Mouse (Mus musculus) spleen, adult 12 weeks (tissue): ENCODE data around the gene Ncbp2.
"Not testable (repeated sequence)": the region's sequence is repeated elsewhere in the genome, so short reads cannot be mapped to it uniquely, and the experiment has no call there.

Experiments
- DNase-seq: peaks from one replicate; pipeline ENCODE4 v3.0.0; 2022; ENCODE audit warnings: low spot score

The Ncbp2 gene

DNA sequence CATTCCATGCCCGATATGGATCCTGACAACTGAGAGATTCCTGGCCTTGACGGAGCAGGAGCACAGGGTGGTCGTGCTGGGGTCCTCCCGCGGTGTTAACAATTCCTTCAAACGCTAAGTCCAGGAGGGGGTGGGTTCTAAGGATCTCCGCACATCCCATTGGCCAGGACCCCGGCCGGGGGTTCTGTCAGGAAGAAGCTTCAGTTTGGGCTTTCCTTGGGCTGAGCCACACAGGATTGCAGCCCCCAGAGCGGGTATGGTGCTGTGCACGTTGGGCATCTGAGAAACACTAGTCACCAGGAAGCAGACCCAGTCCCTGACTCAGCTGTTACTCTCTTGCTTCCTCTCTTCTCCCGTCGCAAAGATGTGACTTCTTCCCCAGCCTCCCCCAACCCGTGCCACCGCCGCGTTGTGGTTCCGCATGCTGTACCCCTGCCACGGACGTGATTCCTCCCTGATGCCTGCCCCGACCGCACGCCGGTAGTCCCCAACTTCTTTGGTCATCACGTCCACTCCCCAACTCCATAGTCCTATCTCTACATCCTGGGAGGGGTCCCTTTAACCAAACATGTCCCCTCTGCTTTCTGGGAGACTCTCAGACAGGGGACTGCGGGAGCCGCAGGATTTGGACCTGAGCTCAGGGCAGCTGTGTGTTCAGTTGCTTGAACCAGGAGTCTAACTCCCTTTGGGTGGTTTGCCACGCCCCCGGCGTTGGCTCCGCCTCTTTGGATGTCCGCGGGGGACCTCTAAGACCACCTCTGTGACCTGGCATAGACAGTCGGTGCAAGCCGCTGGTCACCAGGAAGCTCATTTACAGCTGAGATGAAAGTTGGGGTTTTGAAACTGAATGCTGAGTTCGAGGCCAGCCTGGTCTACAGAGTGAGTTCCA is 13.0 kb upstream of the Ncbp2 start:
- no peak for DNase-seq

DNA sequence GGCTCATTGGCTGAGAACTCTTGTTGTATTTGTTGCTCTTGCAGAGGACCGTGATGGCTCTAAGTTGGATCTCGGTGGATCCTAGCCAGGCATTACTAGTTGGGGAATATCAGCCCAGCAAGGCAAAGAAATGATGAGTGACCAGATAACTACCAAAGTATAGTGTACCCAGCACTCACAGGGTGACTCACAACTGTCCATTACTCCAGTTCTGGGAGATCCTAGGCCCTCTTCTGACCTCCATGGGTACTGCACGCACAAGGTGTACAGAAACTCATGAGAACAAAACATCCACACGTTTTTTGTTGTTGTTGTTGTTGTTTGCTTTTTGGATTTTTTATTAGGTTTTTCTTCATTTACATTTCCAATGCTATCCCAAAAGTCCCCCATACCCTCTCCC is 11.7 kb upstream of the Ncbp2 start:
- DNase-seq: no peak

DNA sequence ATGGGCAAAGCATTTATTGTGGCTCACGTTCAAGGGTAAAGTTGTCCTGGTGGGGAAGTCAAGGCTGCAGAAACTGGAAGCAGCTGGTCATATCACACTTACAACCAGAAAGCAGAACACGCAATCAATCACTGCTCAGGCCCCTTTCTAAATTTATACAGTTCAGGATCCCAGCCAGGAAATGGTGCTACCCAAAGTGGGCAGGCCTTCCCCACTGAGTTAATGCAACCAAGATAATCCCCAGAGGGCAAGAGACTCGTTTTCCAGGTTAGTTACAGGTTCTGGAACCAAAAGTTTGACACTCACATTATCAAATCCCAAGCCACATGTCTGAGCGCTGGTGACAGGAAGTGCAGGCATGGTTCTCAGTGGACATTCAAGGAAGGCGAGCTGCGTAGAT is 9.5 kb upstream of the Ncbp2 start:
- no peak for DNase-seq

DNA sequence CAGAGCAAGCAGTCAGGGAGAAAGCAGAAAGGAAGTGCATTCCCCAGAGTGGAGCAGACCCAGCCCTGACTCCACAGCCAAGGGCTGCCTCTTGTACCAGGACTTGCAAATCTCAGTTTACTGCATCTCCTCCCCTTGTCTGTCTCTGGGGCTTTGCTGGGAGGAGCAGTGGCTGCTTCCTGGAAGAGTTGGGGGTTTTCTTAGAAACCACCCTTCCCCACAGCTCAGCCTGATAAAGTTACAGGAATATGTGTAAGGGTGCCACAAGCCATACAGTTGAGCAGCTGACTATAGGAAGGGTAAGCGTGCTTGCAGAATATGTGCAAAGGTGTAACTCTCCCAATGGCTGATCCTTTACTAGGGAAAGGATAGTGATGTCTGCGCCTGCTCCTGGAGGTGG is 7.7 kb upstream of the Ncbp2 start:
- no peak for DNase-seq

DNA sequence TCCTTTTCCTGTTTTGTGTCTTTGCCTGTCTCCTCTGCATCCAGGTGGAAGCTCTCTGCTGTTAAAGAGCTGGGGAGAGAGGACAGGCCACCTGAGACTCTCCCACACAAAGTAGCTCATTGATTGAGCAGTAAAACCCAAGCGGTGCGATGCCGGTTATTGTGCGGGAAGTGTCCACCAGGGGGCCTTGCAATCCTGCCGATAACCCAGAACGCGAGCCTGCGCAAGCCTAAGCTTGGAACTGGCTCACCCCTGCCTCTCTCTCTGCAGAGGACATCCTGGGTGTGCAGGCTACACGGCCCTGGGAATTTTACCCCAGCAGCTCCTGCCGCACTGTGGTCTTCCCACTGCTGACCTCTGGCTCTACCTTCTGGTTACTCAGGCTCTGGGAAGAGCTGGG is 4.3 kb upstream of the Ncbp2 start:
- DNase-seq: peak; percentile 62

DNA sequence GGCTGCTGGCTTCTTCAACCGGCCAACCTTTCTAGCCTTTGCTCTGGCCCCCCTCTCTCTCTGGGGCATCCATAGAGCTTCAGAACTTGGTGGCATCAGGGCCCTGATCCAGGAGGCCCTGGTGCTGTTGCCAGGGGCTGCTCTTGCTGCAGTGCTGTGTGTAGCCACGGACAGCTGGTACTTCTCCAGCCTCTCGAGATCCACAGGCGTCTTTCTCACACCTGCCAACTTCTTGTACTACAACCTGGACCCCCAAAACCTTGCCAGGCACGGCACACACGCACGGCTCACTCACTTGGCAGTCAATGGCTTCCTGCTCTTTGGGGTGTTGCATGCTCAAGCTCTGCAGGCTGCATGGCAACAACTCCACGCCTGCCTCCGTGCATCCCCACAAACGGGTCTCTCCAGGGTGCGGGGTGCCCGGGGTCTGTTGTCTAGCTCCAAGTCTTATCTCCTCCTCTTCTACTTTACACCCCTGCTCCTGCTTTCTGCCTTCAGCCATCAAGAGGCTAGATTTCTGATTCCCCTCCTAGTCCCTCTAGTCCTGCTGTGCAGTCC is 3.5 kb upstream of the Ncbp2 start:
- DNase-seq: no peak

DNA sequence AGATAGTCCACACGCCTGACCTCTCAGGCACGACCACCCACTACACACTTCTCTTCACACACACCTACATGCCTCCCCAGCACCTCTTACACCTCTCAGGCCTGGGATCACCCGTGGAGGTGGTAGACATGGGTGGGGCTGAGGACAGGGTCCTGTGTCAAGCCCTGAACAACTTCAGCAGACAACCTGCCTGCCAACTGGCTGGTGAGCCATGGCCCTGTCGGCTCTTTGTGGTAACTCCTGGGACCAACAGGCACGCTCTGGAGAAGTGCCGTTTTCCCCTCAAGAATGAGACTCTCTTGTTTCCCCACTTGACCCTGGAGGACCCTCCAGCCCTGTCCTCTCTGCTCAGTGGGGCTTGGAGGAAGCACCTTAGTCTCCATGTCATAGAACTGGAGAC is 2.9 kb upstream of the Ncbp2 start:
- DNase-seq: no peak

DNA sequence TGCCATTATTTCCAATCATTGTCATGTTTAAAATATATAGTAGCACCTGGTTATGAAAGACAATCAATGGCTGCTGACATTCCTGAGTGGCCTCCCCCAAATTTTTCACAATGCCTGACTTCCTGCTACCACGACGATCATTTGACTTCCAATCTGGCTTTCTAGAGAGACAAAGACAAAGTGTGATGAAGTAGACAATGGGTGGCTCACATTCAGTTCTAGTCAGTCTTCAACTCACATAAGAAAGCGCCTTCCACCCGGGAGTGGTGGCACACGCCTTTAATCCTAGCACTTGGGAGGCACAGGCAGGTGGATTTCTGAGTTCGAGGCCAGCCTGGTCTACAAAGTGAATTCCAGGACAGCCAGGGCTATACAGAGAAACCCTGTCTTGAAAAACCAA is 2.3 kb upstream of the Ncbp2 start:
- not testable (repeated sequence) for DNase-seq

DNA sequence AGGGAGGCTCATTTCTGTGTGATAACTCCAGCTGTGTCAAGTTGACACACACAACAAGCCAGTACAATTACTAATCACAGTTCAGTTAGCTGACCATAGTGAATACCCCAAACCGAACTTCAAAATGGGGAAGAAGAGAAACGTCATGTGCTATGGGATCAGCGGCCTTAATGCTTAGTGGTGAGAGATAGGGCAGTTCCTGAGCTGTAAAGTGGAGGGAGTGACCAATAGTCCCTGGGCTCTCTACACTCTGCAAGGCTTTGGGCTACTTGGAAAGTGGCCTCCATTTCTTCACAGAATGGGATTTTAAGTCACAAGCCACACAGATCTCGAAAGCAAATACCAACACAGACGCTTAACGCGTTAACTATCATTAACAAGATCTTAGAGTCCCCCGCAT is 980 bp upstream of the Ncbp2 start:
- DNase-seq: no peak

DNA sequence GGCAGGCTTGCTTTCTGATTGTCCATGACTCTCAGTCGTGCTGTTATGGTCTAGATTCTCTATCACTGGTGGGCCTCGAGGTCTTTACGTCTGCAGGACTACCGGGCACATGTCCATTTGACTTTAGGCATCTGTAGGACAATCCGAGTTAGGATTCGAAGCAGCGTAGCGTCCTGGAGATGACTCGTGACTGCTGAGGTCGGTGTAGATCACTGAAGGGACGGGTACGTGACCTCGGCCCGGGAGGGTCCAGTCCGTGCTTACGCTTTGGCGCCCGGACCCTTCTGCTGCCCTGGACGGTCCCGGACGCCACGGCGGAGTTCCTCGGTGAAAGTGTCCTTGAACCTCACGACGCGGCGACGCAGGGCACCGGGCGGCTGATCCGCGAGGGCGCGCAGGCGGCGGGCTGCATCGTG is 404 bp upstream of the Ncbp2 start:
- DNase-seq: no peak

DNA sequence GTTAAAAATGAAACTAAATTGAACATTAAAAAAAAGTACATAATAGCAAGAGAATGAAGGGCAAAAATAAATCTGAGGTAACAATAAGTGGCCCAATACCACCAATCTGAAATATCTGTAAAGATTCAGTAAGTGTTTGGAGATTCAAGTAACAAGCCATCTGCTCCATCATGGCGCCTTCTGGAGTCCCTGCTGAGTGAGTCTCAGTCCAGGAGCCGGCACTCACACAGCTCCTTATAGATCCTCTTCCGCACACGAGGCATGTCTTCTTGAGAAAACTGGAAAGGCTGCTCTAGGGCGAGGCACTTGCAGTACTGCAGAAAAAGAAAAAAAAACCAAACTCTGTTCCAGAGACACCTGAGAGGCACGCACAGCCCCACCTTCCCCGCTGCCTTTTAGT is 14.9 kb downstream of the Ncbp2 start:
- DNase-seq: no peak

DNA sequence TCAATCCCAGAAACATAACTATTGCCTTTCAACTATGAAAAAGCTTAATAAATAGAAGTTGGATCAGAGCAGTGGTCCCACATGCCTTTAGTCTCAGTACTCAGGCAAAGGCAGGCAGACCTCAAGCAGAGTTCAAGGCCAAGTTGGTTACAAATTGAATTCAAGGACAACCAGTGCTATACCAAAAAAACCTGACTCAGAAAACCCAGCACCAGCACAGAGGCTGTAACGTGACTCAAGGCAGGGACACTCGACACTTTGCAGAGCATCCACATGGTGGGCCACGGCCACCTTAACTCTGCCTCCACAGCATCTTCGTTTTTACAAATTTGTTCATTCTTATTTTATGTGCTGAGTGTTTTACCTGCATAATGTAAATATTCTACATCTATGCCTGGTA is 26.9 kb downstream of the Ncbp2 start:
- no peak for DNase-seq

DNA sequence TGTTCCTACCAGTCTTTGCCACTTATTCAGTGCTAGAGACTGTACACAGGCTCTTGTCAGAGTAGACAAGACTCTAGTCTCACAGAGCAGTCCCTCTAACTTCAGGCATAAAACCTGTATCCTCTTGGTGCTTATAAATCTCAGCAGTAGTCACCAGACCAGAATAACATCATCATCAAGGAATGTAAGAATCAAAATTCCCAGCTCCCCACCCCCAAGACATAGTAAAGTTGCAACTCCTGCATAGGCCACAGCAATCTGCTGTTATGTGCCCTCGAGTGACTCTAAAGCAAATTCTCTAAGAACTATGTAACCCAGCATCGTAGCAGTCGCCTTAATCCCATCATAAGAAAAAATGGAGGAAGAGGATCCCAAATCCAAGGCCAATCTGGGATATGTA is 31.2 kb downstream of the Ncbp2 start:
- DNase-seq: no peak

DNA sequence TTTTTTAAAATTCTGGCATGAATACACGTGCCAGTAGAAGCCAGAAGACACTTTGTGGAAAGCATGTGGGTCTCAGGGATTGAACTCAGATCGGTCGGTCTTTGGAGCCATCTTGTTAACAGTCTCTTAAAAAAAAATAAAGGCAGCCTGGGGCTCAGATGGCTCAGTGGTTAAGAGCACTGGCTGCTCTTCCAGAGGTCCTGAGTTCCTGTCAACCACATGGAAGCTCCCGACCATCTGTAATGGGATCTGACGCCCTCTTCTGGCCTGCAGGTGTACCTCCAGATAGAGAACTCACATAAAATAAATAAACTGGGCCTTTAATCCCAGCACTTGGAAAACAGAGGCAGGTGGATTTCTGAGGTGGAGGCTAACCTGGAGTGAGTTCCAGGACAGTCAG is 32.6 kb downstream of the Ncbp2 start:
- no peak for DNase-seq

DNA sequence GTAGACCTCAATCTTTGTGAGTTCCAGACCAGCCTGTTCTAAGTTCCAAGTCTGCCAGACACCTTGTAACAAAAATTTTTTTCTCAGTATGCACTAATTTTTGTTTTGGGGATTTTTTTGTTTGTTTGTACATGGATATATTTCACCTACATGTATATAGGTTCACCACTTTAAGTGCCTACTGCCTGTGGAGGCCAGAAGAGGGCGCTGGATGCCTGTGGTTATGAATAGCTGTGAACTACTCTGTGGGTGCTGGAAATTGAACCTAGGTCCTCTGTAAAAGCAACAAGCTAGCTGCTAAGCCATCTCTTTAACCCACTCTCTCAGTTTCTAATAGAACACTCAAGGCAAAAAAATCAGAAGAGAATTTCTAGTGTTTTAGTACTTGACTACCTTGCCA is 43.7 kb downstream of the Ncbp2 start:
- no peak for DNase-seq

DNA sequence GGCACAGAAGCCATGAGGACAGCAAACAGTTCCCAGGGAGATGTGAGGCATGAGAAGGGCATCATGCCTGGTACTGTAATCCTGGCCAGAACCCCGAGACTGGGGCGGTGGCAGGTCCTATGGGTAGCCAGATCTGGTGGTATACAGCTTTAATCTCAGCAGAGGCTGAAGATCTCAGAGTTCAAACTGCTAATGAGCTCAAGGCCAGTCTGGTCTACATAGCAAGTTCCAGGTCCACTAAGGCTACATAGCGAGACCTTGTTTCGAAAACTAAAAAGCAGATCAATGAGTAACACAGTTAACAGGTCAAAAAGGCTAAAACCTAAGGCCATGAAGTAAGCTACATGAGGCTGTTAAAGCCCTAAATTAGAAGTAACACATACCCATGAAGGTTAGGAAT is 44.9 kb downstream of the Ncbp2 start:
- DNase-seq: no peak

DNA sequence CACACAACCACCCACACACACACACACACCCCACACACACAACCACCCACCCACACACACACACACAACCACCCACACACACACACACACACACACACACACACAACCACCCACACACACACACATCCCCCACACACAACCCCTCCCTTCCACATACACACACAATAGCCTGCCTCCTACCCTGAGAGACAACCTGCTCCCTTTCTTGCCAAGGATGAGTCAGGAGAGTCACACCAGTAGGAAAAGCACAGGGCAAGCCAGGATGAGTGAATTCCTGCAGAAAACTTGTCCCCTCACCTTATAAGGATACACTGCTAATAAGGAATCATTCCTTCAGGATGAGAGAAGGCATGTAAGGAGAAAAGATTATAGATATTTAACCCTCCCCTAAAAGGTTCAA is 45.6 kb downstream of the Ncbp2 start:
- no peak for DNase-seq

DNA sequence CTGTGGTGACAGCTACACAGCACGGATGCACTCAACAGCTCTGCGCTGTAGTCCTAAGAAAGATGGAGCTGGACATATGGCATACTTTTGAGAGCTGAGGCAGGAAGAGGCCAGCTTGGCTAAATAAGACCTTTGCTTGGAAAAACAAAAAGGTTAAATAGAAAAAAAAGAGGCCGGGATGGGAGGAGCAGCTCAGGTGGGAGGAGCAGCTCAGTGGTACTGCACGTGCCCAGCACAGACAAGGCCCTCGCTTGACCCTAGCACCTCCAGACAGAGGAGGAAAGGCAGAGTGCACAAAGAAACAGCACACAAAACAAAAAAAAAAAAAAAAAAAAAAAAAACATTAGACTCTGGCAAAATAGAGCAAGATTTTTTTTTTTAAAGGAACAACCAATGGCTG is 48.1 kb downstream of the Ncbp2 start:
- DNase-seq: no peak

DNA sequence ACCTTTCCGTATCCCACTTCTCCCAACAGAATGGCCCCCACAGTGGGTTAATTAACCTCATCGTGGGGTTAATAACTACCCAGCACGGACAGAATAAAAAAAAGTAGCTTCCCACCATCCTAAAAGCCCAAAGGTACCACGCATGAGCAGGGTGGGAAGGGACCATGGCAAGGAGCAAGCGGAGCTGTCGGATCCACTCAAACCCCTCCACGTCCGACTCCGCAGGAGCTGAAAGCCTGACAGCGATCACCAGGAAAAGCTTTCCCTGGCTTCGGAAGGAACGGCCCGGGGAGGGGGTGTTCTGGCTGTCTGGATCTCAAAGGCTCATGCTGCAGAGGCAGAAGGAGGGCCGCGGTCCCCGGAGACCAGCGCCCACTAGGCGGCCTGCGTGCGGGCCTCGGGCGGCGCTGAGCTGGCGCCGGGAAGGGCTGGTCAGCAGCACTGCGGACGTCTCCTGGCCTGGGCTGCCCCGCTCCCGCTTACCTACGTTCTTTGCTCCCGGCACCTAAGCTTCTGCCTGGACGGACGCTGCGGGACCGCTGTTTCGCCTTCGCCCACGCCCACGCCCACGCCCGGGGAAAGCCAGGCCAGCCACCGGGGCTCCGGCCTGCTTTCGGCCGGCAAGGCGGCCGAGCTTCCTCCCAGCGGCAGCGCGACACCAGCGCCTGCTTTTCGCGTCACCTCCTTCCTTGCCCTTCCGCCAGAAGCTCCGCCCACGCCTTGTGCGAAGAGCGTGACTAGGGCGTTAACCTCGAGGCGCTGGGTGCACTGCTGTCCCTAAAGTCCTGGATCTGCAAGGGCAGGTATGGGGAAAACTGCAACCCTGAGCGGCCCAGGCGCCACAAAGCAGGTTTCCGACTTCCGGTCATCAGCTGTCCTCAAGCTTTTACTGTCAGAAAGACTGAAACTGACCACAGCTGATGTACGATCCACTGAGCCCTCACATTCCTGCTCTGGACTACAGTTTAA is 54.5 kb downstream of the Ncbp2 start, which contains the start of gene Senp5:
Gene Senp5, minus strand, starts transcription at position 779 of the 969 bp plus-strand sequence.
- peak; percentile 82 for DNase-seq

DNA sequence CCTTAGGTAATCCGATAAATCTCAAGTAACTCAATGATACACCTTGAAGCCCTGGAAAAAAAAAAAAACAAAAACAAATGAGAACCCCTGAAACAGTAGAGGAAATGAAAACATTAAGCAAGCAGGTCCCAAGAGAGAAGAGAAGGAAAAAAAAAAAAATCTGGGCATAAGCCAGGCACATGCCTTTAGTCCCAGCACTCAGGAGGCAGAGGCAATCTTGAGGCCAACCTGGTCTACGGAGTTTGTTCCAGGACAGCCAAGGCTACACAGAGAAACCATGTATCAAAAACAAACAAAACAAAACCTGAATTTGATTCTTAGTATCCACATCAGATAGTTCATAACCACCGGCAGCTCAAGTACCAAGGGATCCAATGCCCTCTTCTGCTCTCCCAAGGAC is 56.4 kb downstream of the Ncbp2 start:
- DNase-seq: no peak

DNA sequence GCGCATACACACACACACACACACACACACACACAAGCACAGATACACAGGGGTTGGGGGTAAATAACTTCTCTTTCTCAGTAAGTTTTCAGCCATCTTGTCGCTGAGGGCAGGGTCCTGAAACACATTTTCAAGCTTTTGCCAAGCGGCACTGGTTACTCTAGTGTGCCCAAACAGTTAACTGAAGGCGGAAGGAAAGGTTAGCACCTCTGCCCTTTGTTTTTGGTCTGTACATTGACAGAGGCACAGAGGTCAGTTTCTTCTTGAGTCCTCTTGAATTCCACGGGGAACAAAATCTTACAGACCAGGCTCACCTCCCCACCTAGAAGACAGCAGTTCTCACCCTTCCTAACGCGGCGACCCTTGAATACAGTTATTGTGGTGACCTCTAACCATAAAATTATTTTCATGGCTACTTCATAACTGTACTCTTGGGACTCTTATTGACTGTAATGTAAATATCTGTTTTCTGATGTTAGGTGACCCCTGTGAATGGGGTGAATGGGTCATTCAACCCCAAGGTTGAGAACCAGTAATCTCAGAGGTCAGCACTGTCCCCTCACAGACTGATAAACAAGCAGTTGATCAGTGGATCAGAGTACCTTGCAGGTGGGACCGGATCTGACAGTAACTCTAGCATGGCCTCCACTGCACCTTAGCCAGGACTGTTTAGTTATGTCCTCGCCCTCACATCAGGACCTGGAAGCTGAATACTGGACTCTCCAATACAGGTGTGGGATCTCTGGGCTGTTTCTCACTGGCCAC is 60.4 kb downstream of the Ncbp2 start:
- DNase-seq: no peak

DNA sequence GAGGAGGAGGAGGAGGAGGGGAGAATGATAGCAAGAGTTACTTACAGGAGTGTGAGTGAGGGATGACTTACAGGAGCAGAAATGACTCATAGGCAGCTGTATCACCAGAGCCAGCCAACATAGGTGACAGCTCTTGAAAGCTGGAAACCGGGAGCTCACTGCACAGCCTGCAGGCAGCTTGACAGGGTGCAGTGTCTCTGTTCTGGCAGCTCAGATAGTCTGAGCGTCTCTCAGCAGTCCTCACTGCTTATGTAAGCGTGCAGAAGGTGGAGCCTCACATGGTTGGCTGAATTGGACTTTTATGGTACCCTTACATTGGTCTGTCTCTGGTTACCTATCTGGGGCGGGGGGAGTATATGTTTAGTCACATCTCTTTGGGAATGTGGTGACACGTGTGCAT is 61.6 kb downstream of the Ncbp2 start:
- no peak for DNase-seq
